Mouse (Mus musculus) liver, embryonic 16.5 days (tissue): ENCODE results near the gene Olfr822. TPM values are rescaled to one million over a fixed set of nuclear protein-coding genes. Genes with fewer than 3 reads are reported as not detected.
"Not testable (repeated sequence)": the region's sequence is repeated elsewhere in the genome, so short reads cannot be mapped to it uniquely, and the experiment has no call there.

Experiments used
- ATAC-seq: fragments of 200-750 bp; cut with Nextera tagmentation; 2 replicates; pipeline ENCODE4 v1.8.0; 2017; ENCODE audit warnings: low read depth, mild to moderate bottlenecking, moderate number of reproducible peaks, moderate library complexity
- H3K27ac ChIP-seq: fragments of 300-500 bp; sonication (generic); 2 replicates; pipeline ENCODE4 v1.5.1; 2014; ENCODE audit warnings: mild to moderate bottlenecking, low read length
- H3K27me3 ChIP-seq: fragments of 300-500 bp; sonication (generic); 2 replicates; pipeline ENCODE4 v1.6.1; 2014; ENCODE audit warnings: low read depth, low read length, mixed read lengths; ENCODE audit not compliant: control insufficient read depth, insufficient read depth
- H3K36me3 ChIP-seq: fragments of 300-500 bp; sonication (generic); 2 replicates; pipeline ENCODE4 v1.6.1; 2014; ENCODE audit warnings: mild to moderate bottlenecking; ENCODE audit not compliant: control insufficient read depth, insufficient read depth
- H3K4me1 ChIP-seq: fragments of 300-500 bp; sonication (generic); 2 replicates; pipeline ENCODE4 v1.6.1; 2014; ENCODE audit warnings: low read depth, low read length, mixed read lengths; ENCODE audit not compliant: control insufficient read depth
- H3K4me2 ChIP-seq: fragments of 300-500 bp; sonication (generic); 2 replicates; pipeline ENCODE4 v1.6.1; 2014; ENCODE audit warnings: low read depth, low read length, mixed read lengths
- H3K4me3 ChIP-seq: fragments of 300-500 bp; sonication (generic); 2 replicates; pipeline ENCODE4 v1.5.1; 2014; ENCODE audit warnings: low read depth, mild to moderate bottlenecking, low read length
- H3K9ac ChIP-seq: fragments of 300-500 bp; sonication (generic); 2 replicates; pipeline ENCODE4 v1.6.1; 2014; ENCODE audit warnings: low read depth, low read length
- H3K9me3 ChIP-seq: fragments of 300-500 bp; sonication (generic); replicated peaks from 2 replicates; pipeline ENCODE4 v1.6.1; 2016; ENCODE audit warnings: low read length; ENCODE audit not compliant: control insufficient read depth
- WGBS: fragments of 180-500 bp; shearing (Covaris S2); extraction: QIAGEN DNeasy Blood & Tissue Kit; methylation state at CpG from one replicate; pipeline ENCODE4 v1.1.7; 2014; ENCODE audit not compliant: insufficient replicate concordance; 5-methylcytosine and 5-hydroxymethylcytosine counted together
- polyA plus RNA-seq: library from polyadenylated mRNA; unstranded; fragments of >200 nt; fragmentation: Nextera tagmentation; extraction: Ambion mirVana; gene quantifications from 2 replicates; pipeline ENCODE4 v1.2.1, GENCODE M21; 2015

Olfr822 gene
- not detected in 2 replicates for polyA plus RNA-seq

- H3K9me3 ChIP-seq, result no peaks in the 10 kb centered on the region
- H3K4me3 ChIP-seq, result no peak within 1 kb of the TSS
- H3K27ac ChIP-seq, result no peak within 1 kb of the TSS
- no peak within 1 kb of the TSS for H3K9ac ChIP-seq
- no peak for ATAC-seq
- H3K27me3 ChIP-seq, result no peaks in the 10 kb centered on the region
- no peak within 1 kb of the TSS for H3K4me2 ChIP-seq
- no peaks in the 10 kb centered on the region for H3K36me3 ChIP-seq
- no peaks in the 10 kb centered on the region for H3K4me1 ChIP-seq
Measured at GRCm38 (mm10) chr10:130070910-130071309, at the start of gene Olfr822. TSS of gene Olfr822 (plus strand) at chr10:130071210.

- no peaks in the 10 kb centered on the region for H3K27me3 ChIP-seq
- no peaks in the 10 kb centered on the region for H3K4me1 ChIP-seq
- no peak for ATAC-seq
- H3K27ac ChIP-seq, result no peak within 1 kb of the TSS
- H3K4me3 ChIP-seq, result no peak within 1 kb of the TSS
- H3K36me3 ChIP-seq, result no peaks in the 10 kb centered on the region
- no peak within 1 kb of the TSS for H3K9ac ChIP-seq
- no peaks in the 10 kb centered on the region for H3K9me3 ChIP-seq
- no peak within 1 kb of the TSS for H3K4me2 ChIP-seq
Measured at GRCm38 (mm10) chr10:130030048-130030447, 41.0 kb upstream of the Olfr822 start, which contains the start of gene Olfr821. TSS of gene Olfr821 (plus strand) at chr10:130030348.

- WGBS, result 49% methylated on average over 6 of the region's 6 CpGs
- no peaks in the 10 kb centered on the region for H3K9me3 ChIP-seq
- H3K27me3 ChIP-seq, result no peaks in the 10 kb centered on the region
- H3K27ac ChIP-seq, result no peak overlapping the region
- H3K4me3 ChIP-seq, result no peak overlapping the region
- ATAC-seq, result no peak
- no peak overlapping the region for H3K9ac ChIP-seq
- no peaks in the 10 kb centered on the region for H3K36me3 ChIP-seq
- H3K4me1 ChIP-seq, result no peaks in the 10 kb centered on the region
- H3K4me2 ChIP-seq, result no peak overlapping the region
Measured at GRCm38 (mm10) chr10:130037096-130037495, 33.9 kb upstream of the Olfr822 start.

GRCm38 (mm10) chr10:130092838-130093440 is 21.9 kb downstream of the Olfr822 start:
- no peak overlapping the region for H3K4me3 ChIP-seq
- no peaks in the 10 kb centered on the region for H3K27me3 ChIP-seq
- no peak overlapping the region for H3K9ac ChIP-seq
- no peak overlapping the region for H3K27ac ChIP-seq
- H3K9me3 ChIP-seq, result no peaks in the 10 kb centered on the region
- no peaks in the 10 kb centered on the region for H3K36me3 ChIP-seq
- H3K4me1 ChIP-seq, result no peaks in the 10 kb centered on the region
- WGBS, result 12% methylated on average over 5 of the region's 5 CpGs
- ATAC-seq, result no peak
- H3K4me2 ChIP-seq, result no peak overlapping the region

GRCm38 (mm10) chr10:130096104-130096503 is 25.1 kb downstream of the Olfr822 start:
- Histone ChIP-seq H3K27ac (no peak overlapping the region), H3K9ac (no peak overlapping the region), H3K27me3 (no peaks in the 10 kb centered on the region), H3K4me2 (no peak overlapping the region), H3K4me1 (no peaks in the 10 kb centered on the region), H3K9me3 (no peaks in the 10 kb centered on the region), H3K36me3 (no peaks in the 10 kb centered on the region), H3K4me3 (no peak overlapping the region)
- ATAC-seq, result no peak

- H3K4me2 ChIP-seq, H3K27me3 ChIP-seq, H3K27ac ChIP-seq, H3K36me3 ChIP-seq, H3K4me3 ChIP-seq, H3K9ac ChIP-seq, H3K4me1 ChIP-seq, H3K9me3 ChIP-seq, ATAC-seq: not testable (repeated sequence)
- 50% methylated on average over 1 of the region's 1 CpGs for WGBS
Measured at GRCm38 (mm10) chr10:130115283-130115682, 44.3 kb downstream of the Olfr822 start, which contains the start of gene Olfr823. TSS of gene Olfr823 (minus strand) at chr10:130115383.

GRCm38 (mm10) chr10:130116045-130116444 is 45.0 kb downstream of the Olfr822 start:
- not testable (repeated sequence) for H3K4me1 ChIP-seq, H3K27ac ChIP-seq, H3K4me3 ChIP-seq, H3K9me3 ChIP-seq, H3K9ac ChIP-seq, H3K36me3 ChIP-seq, H3K4me2 ChIP-seq, ATAC-seq, H3K27me3 ChIP-seq
- 44% methylated on average over 3 of the region's 3 CpGs for WGBS

Other genes starting within 250 kb of the Olfr822 start
- gene Olfr812, start 225.1 kb upstream of the Olfr822 start, polyA plus RNA-seq, result not detected in 2 replicates
- not detected in 2 replicates for gene Olfr813, start 215.8 kb upstream of the Olfr822 start, polyA plus RNA-seq
- not detected in 2 replicates for gene Olfr814, start 191.4 kb upstream of the Olfr822 start, polyA plus RNA-seq
- gene Olfr815, start 165.3 kb upstream of the Olfr822 start, polyA plus RNA-seq, result not detected in 2 replicates
- not detected in 2 replicates for gene Olfr816, start 155.6 kb upstream of the Olfr822 start, polyA plus RNA-seq
- not detected in 2 replicates for gene Olfr818, start 122.1 kb upstream of the Olfr822 start, polyA plus RNA-seq
- gene Olfr819, start 103.9 kb upstream of the Olfr822 start, polyA plus RNA-seq, result not detected in 2 replicates
- not detected in 2 replicates for gene Olfr247, start 95.1 kb upstream of the Olfr822 start, polyA plus RNA-seq
- not detected in 2 replicates for gene Gm10310, start 86.1 kb upstream of the Olfr822 start, polyA plus RNA-seq
- not detected in 2 replicates for gene Olfr820, start 58.6 kb upstream of the Olfr822 start, polyA plus RNA-seq
- not detected in 2 replicates for gene Olfr821, start 40.9 kb upstream of the Olfr822 start, polyA plus RNA-seq
- gene Olfr823, start 44.2 kb downstream of the Olfr822 start, polyA plus RNA-seq, result not detected in 2 replicates
- gene Olfr824, start 58.8 kb downstream of the Olfr822 start, polyA plus RNA-seq, result not detected in 2 replicates
- gene Olfr825, start 95.6 kb downstream of the Olfr822 start, polyA plus RNA-seq, result not detected in 2 replicates
- gene Olfr826, start 113.0 kb downstream of the Olfr822 start, polyA plus RNA-seq, result not detected in 2 replicates
- not detected in 2 replicates for gene Olfr827, start 143.2 kb downstream of the Olfr822 start, polyA plus RNA-seq
- gene Neurod4, start 209.0 kb downstream of the Olfr822 start, polyA plus RNA-seq, result not detected in 2 replicates